Mouse (Mus musculus): Measurements from ENCODE around the gene Cyb561d1. TPM values are rescaled to one million over a fixed set of nuclear protein-coding genes. Genes with fewer than 3 reads are reported as not detected.

Cyb561d1 gene
- total and polyA plus RNA-seq, 2 experiments from 2014 or later = 3.1 to 3.8 TPM

- ATAC-seq = no peak; the same call in 1 of the 2 replicates
- no peak overlapping the region for H3K4me2 ChIP-seq (ENCODE audit: low read depth, low read length)
Measured at GRCm38 (mm10) chr3:108195941-108196590, 4.9 kb downstream of the Cyb561d1 start.

GRCm38 (mm10) chr3:108195287-108195686 lies 5.7 kb downstream of the Cyb561d1 start:
- Histone ChIP-seq H3K27me3 (ENCODE audit: insufficient read depth, low read length) (no peaks in the 10 kb centered on the region), H3K36me3 (ENCODE audit: insufficient read depth, low read length) (no peaks in the 10 kb centered on the region; the same call in 1 of the 2 replicates), H3K27ac (no peak overlapping the region), H3K4me3 (ENCODE audit: low read length) (no peak overlapping the region), H3K9ac (replicated peaks; ENCODE audit: low read length) (no peak overlapping the region), H3K4me2 (ENCODE audit: low read depth, low read length) (no peak overlapping the region), H3K9me3 (ENCODE audit: low read length) (no peaks in the 10 kb centered on the region), H3K4me1 (ENCODE audit: insufficient read depth, low read length) (peaks cover 19% of the 10 kb centered on the region)
- ATAC-seq = no peak
- 89% methylated on average over 4 of the region's 4 CpGs for WGBS
- no peak for TF ChIP-seq CTCF (IDR thresholded peaks at IDR 0.05; ENCODE audit: low read depth)
- no peak for DNase-seq (ENCODE audit: low spot score)

More at GRCm38 (mm10) chr3:108195941-108196590, 4.9 kb downstream of the Cyb561d1 start:
- TF ChIP-seq CTCF (IDR thresholded peaks at IDR 0.05; ENCODE audit: low read depth) = no peak
- no peaks in the 10 kb centered on the region for H3K9me3 ChIP-seq (ENCODE audit: low read length)
- H3K27me3 ChIP-seq (ENCODE audit: insufficient read depth, low read length) = no peaks in the 10 kb centered on the region
- 47% methylated on average over 7 of the region's 7 CpGs for WGBS
- no peaks in the 10 kb centered on the region; the same call in 1 of the 2 replicates for H3K36me3 ChIP-seq (ENCODE audit: insufficient read depth, low read length)
- H3K27ac ChIP-seq = peak overlapping the region; percentile 75
- H3K4me1 ChIP-seq (ENCODE audit: insufficient read depth, low read length) = peaks cover 21% of the 10 kb centered on the region
- no peak overlapping the region; the same call in 1 of the 2 replicates for H3K9ac ChIP-seq (replicated peaks; ENCODE audit: low read length)
- peak; percentile 58 for DNase-seq (ENCODE audit: low spot score)
- no peak overlapping the region for H3K4me3 ChIP-seq (ENCODE audit: low read length)

- ATAC-seq (no peak), DNase-seq (ENCODE audit: low spot score) (no peak)
- TF ChIP-seq CTCF (IDR thresholded peaks at IDR 0.05; ENCODE audit: low read depth) = no peak
- WGBS = 83% methylated on average over 4 of the region's 4 CpGs
- no peak overlapping the region for H3K27ac ChIP-seq
- peaks cover 19% of the 10 kb centered on the region for H3K4me1 ChIP-seq (ENCODE audit: insufficient read depth, low read length)
- H3K9ac ChIP-seq (replicated peaks; ENCODE audit: low read length) = no peak overlapping the region
- H3K4me2 ChIP-seq (ENCODE audit: low read depth, low read length) = no peak overlapping the region
- no peaks in the 10 kb centered on the region for H3K36me3 ChIP-seq (ENCODE audit: insufficient read depth, low read length)
- H3K4me3 ChIP-seq (ENCODE audit: low read length) = no peak overlapping the region
- no peaks in the 10 kb centered on the region for H3K27me3 ChIP-seq (ENCODE audit: insufficient read depth, low read length)
- no peaks in the 10 kb centered on the region for H3K9me3 ChIP-seq (ENCODE audit: low read length)
Measured at GRCm38 (mm10) chr3:108193686-108194085, 7.3 kb downstream of the Cyb561d1 start.

DNA sequence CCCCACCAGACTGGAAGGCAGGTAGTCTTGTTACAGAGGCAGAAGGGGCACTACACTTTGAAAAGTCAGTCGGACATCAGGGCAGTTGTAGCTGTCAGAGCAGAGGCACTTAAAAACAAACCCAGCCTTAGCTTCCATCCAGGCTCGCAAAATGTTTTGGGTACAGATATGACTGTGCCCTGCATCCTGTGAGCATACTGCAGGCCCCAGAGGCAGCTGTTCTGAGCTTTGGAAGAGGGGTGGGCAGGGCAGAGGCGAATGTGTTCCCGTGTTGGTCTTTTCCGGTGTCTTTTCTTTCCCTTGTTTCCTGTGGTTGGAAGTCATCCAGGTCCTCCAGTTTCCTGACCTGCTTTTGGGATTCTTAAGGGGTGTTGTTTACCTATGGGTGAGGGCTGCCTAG lies 11.1 kb downstream of the Cyb561d1 start:
- DNase-seq (ENCODE audit: low spot score) = no peak
- 66% methylated on average over 5 of the region's 5 CpGs for WGBS
- no peak for TF ChIP-seq CTCF (IDR thresholded peaks at IDR 0.05; ENCODE audit: low read depth)
- peaks cover 8% of the 10 kb centered on the region; the same call in 1 of the 2 replicates for H3K4me1 ChIP-seq (ENCODE audit: insufficient read depth, low read length)
- no peak for ATAC-seq
- no peaks in the 10 kb centered on the region for H3K9me3 ChIP-seq (ENCODE audit: low read length)
- H3K9ac ChIP-seq (replicated peaks; ENCODE audit: low read length) = no peak overlapping the region
- no peak overlapping the region for H3K4me3 ChIP-seq (ENCODE audit: low read length)
- no peaks in the 10 kb centered on the region for H3K36me3 ChIP-seq (ENCODE audit: insufficient read depth, low read length)
- H3K27me3 ChIP-seq (ENCODE audit: insufficient read depth, low read length) = no peaks in the 10 kb centered on the region
- no peak overlapping the region for H3K4me2 ChIP-seq (ENCODE audit: low read depth, low read length)
- no peak overlapping the region for H3K27ac ChIP-seq

GRCm38 (mm10) chr3:108188716-108189490 lies 12.1 kb downstream of the Cyb561d1 start:
- Histone ChIP-seq H3K4me3 (ENCODE audit: low read length) (no peak overlapping the region), H3K9me3 (ENCODE audit: low read length) (no peaks in the 10 kb centered on the region), H3K36me3 (ENCODE audit: insufficient read depth, low read length) (no peaks in the 10 kb centered on the region), H3K27me3 (ENCODE audit: insufficient read depth, low read length) (no peaks in the 10 kb centered on the region), H3K4me2 (ENCODE audit: low read depth, low read length) (no peak overlapping the region), H3K4me1 (ENCODE audit: insufficient read depth, low read length) (peaks cover 8% of the 10 kb centered on the region; the same call in 1 of the 2 replicates), H3K27ac (no peak overlapping the region), H3K9ac (replicated peaks; ENCODE audit: low read length) (no peak overlapping the region)
- no peak; the same call in 1 of the 2 replicates for ATAC-seq
- WGBS = 63% methylated on average over 9 of the region's 9 CpGs
- TF ChIP-seq CTCF (IDR thresholded peaks at IDR 0.05; ENCODE audit: low read depth) = no peak
- DNase-seq (ENCODE audit: low spot score) = no peak

DNA sequence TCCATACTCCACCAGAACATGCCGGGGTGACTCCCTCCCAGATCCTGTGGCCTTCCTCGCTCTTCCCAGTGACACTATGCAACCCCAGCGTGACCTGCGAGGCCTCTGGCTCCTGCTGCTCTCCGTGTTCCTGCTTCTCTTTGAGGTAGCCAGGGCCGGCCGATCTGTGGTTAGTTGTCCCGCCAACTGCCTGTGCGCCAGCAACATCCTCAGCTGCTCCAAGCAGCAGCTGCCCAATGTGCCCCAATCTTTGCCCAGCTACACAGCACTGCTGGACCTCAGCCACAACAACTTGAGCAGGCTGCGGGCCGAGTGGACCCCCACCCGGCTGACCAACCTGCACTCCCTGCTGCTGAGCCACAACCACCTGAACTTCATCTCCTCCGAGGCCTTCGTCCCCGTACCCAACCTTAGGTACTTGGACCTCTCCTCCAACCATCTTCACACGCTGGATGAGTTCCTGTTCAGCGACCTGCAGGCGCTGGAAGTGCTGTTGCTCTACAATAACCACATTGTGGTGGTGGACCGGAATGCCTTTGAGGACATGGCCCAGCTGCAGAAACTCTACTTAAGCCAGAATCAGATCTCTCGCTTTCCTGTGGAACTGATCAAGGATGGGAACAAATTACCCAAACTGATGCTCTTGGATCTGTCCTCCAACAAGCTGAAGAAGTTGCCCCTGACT lies 13.8 kb downstream of the Cyb561d1 start:
- Histone ChIP-seq H3K9ac (replicated peaks; ENCODE audit: low read length) (peak overlapping the region; percentile 75; the same call in 1 of the 2 replicates), H3K27me3 (ENCODE audit: insufficient read depth, low read length) (no peaks in the 10 kb centered on the region), H3K9me3 (ENCODE audit: low read length) (no peaks in the 10 kb centered on the region), H3K4me1 (ENCODE audit: insufficient read depth, low read length) (peaks cover 8% of the 10 kb centered on the region; the same call in 1 of the 2 replicates), H3K27ac (no peak overlapping the region), H3K4me2 (ENCODE audit: low read depth, low read length) (peak overlapping the region; percentile 87), H3K4me3 (ENCODE audit: low read length) (peak overlapping the region; percentile 73), H3K36me3 (ENCODE audit: insufficient read depth, low read length) (no peaks in the 10 kb centered on the region)
- ATAC-seq = no peak; the same call in 1 of the 2 replicates
- DNase-seq (ENCODE audit: low spot score) = no peak
- no peak for TF ChIP-seq CTCF (IDR thresholded peaks at IDR 0.05; ENCODE audit: low read depth)
- 54% methylated on average over 20 of the region's 20 CpGs for WGBS
